Mouse (Mus musculus): ENCODE data around the gene Inf2.

DNA sequence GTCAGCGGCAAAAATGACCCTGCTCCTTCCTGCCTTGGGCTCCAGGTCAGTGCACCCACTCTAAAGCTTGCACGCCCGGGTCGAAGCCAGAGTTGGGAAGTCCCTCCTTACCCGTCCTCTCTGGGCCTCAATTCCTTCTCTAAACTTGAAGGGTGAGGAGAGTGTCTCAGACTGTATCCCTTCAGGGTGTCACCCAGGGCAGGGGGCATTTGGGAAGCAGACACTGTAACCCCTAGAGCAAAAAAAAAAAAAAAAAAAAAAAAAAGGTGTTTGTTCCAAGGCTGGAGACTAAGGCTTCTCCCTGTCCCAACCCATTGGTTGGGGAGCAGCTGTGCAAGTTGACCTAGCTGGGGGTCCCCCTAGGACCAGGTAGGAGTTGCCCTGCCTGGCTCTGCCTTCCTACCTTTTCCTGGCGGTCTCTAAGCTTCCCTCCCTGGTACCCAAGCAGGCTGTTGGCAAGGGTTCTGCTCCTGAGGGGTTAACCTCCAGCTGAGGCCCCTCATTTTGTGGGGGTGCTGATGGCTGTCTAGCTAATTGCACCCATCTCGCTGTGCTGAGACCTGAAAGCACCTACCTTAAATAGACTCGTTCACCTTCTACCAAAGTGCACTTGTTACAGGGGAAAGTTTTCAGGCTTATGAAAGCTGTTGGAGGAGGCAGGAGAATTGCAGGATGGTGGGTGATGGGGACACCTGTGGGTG lies 1.1 kb downstream of the Inf2 start:
- no peak for TF ChIP-seq CTCF (IDR thresholded peaks at IDR 0.05; ENCODE audit: extremely low read depth, insufficient read length, insufficient replicate concordance, low read depth, low read length)
- no peak for TF ChIP-seq POLR2A (IDR thresholded peaks at IDR 0.05; ENCODE audit: low read depth, low read length)

Measured in small intestine, adult 2 months (tissue).